Mouse (Mus musculus) heart, adult 11 months (tissue): Measurements from ENCODE around the gene Smarcd3.
"Not testable (repeated sequence)": the region's sequence is repeated elsewhere in the genome, so short reads cannot be mapped to it uniquely, and the experiment has no call there.

Source experiments
- DNase-seq: peaks from one replicate; pipeline ENCODE4 v3.0.0; 2022

Gene Smarcd3

DNA sequence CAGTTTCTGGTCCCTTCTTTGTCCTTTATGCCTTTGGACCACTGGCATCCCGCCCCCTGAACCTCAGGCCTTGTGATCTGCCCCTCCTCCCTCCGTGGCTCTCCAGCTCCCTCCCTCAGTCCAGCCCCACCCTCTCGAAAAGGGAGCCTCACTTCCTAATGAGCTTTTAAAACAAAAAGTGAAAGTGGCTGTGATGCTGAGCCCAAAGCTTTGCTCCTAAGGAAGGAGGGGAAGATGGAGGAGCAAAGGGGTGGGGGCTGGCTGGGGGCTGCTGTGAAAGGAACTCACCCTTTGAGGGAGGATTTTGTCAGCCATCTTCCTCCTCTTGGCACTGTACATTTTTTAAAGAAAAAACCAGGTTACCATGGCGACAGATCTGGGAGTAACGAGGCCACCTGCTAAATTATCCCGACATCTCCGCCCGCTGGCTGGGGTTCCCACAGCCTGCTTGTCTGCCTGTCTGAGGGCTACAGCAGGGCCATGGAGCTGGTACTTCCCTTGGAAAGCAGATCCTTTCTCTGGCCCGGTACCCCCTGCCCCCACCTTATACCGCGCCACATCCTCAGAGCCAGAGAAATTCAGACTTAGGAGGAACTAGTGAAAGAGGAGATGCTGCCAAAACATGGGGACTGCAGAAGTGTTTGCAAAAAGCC, 27.6 kb downstream of the Smarcd3 start:
- peak; percentile 97 for DNase-seq

- DNase-seq = peak; percentile 92
Observed at GRCm38 (mm10) chr5:24595786-24596380, 28.3 kb downstream of the Smarcd3 start.

DNA sequence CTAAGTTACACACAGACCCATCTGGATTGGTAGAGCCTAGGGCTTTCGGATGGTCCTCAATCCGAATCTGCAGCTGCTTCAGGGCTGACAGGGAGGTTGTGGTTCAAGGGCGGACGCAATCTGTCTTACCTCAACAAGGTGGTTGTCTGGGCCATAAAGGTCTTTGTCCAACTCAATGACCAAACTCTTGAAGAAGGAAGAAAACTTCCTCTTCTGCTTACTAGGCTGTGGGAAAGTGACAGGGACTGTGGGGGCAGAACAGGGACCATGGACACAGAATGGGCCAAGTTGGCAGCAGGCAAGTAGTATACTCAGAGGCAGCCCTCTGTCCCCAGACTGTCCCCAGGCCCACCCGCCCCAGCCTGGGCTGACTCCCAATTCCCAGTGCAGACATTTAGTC, 28.9 kb downstream of the Smarcd3 start:
- DNase-seq = peak; percentile 90

- peak; percentile 85 for DNase-seq
Observed at GRCm38 (mm10) chr5:24594346-24594745, 29.9 kb downstream of the Smarcd3 start.

GRCm38 (mm10) chr5:24593928-24594327, 30.3 kb downstream of the Smarcd3 start:
- peak; percentile 89 for DNase-seq

DNA sequence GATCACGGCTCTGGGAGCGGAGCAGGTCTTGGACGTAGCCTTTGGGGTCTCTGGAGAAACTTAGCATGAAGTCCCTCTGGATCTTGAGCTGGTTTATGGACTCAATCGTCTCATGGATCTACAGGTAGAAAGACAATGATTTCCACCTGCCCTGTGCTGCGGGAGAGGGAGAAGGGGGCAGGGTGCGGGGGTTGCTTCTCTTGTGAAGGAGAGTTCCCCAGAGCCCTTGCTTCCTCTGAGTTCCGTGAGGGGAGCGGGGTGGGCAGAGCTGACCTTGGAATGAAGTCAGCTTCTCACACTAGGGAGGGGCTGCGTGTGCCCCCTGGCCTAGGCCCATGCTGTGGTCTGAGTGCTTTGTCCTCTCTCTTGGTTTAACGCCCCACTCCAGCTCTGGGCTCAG, 31.0 kb downstream of the Smarcd3 start:
- DNase-seq = peak; percentile 89

GRCm38 (mm10) chr5:24592471-24593160, 31.6 kb downstream of the Smarcd3 start:
- DNase-seq = peak; percentile 93

DNA sequence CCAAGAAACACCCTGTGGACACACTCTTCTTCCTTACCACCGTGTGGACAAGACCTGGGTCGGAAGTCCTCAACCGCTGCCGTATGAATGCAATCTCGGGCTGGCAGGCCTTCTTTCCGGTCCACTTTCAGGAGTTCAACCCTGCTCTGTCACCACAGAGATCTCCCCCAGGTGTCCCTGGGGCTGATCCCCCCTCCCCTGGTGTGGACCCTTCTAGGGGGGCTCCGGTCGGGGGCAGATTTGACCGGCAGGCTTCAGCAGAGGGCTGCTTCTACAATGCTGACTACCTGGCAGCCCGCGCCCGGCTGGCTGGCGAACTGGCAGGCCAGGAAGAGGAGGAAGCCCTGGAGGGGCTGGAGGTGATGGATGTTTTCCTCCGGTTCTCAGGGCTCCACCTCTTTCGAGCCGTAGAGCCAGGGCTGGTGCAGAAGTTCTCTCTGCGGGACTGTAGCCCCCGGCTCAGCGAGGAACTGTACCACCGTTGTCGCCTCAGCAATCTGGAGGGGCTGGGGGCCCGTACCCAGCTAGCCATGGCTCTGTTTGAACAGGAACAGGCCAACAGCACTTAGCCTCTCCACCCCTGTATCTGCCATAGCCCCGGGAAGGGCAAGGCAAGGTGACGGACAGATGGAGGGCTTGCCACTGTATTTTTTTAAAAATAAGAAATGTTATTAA, 32.3 kb downstream of the Smarcd3 start:
- DNase-seq = peak; percentile 92

DNA sequence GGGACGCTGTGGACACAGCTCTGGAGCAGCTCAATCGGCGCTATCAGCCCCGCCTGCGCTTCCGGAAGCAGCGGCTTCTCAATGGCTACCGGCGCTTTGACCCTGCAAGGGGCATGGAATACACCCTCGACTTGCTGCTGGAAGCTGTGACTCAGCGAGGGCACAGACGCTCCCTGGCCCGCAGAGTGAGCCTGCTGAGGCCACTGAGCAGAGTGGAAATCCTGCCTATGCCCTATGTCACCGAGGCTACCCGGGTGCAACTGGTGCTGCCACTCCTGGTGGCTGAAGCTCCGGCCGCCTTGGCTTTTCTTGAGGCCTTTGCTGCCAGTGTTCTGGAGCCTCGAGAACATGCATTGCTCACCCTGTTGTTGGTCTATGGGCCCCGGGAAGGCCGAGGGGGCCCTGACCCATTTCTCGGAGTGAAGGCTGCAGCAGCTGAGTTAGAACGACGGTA, 32.9 kb downstream of the Smarcd3 start:
- DNase-seq = peak; percentile 94

DNA sequence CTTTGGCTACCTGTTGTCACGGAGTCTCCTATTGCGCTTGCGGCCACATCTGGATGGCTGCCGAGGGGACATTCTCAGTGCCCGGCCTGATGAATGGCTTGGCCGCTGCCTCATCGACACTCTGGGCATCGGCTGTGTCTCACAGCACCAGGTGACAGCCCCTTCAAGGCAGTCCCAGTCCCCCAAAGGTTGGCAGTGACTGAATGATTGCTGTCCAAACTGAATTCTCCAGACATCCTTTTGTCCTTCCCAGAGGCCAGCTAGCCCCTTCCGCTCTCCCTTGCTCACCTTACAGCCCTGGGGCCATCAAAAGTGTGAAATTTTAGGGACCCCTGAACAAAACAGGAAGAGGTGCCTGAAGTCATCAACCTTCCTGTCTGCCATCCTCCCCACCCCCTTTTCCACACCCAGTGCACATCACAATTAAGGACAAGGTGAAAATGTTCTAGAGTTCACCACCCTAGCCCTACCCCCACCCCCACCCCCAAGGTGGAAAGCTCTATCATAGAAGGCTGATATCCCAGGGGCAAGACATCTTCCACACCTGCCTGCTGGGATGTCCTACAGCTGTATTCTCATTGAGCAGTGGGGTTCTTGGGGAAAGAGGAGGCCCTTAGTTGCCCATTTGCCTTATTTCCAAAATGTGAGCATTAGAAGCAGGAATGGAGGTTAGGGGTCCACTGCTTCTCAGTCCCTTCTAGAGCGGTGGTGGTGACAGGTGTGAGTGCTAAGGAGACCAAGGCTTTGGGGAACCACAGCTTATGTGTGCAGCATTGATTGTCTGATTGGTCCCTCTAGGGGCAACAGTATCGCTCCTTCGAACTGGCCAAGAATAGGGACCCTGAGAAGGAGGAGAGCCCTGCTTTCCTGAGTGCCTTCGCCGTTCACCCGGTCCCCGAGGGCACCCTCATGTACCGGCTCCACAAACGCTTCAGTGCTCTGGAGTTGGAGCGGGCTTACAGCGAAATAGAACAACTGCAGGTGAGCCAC, 34.4 kb downstream of the Smarcd3 start:
- peak; percentile 87 for DNase-seq

DNA sequence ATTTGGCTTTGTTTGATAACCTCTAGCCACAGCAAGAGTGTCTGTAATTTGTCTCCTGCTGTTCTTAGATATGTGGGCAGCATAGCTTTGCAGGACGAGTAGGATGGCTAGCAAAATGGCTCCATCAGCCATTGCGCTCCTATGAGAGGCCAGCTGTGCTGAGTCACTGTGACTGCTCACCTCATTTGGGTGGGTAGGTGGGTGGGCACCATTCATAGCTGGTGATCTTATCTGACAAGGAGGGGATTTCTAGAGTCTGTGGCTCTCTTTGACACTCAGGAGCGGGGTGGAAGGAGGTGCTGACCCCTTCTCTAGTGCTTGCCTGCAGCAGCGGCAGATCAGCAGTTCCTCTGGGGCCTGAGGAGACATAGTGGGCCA, 37.0 kb downstream of the Smarcd3 start:
- DNase-seq = peak; percentile 91

- peak; percentile 99 for DNase-seq
Observed at GRCm38 (mm10) chr5:24586547-24587199, 37.5 kb downstream of the Smarcd3 start, which contains the start of gene Chpf2. Chpf2 (plus strand) TSS chr5:24586741.

DNA sequence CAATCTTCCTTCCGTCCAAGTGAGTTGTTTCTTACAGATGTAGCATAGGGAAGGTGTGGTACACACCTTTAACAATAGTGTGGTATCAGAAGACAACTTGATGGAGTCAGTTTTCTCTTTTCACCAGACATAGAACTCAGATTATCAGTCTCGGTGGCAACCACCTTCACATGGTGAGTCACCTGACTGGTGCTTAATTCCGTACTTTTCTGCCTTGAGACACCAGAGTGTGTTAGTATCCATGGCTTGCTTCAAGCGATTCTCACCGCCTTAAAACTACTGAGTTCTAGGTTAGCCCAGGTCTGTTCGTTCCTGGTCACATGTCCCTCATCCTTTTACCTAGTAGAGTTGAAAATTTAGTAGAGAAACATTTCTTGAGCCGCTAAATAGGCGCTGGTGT, 38.1 kb downstream of the Smarcd3 start:
- no peak for DNase-seq

DNA sequence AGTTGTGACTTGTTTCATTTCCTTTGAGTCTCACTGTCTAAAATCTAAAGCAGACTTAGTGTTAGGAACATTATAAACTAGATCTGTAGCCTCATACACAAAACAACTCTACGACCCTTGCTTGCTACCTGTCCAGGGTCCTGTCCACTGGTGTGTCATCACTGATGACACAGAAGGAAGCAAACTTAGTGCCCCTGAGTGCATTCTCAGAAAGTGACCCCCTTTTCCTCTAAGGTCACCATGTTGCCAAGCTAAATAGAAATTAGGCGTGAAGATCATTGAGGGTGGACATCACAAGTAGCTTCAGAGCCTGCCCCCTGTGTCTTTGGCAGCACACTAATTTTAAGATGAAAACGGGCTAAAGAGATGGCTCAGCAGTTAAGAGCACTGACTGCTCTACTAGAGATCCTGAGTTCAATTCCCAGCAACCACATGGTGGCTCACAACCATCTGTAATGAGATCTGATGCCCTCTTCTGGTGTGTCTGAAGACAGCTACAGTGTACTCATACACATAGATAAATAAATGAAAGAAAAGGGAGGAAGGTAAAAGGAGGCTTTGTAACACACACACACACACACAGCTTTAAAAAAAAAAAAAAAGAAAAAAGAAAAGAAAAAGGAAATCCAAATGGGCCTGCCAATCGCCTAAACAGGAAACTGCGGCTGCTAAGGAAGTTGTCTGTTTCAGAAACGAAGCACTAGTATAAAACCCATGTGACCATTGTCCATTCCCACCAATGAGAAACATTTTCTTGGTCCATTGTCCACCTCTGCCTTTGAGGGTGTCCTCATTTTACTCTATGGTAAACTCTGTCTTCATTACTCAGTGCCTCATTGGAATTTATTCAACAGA, 45.9 kb downstream of the Smarcd3 start:
- peak; percentile 91 for DNase-seq

DNA sequence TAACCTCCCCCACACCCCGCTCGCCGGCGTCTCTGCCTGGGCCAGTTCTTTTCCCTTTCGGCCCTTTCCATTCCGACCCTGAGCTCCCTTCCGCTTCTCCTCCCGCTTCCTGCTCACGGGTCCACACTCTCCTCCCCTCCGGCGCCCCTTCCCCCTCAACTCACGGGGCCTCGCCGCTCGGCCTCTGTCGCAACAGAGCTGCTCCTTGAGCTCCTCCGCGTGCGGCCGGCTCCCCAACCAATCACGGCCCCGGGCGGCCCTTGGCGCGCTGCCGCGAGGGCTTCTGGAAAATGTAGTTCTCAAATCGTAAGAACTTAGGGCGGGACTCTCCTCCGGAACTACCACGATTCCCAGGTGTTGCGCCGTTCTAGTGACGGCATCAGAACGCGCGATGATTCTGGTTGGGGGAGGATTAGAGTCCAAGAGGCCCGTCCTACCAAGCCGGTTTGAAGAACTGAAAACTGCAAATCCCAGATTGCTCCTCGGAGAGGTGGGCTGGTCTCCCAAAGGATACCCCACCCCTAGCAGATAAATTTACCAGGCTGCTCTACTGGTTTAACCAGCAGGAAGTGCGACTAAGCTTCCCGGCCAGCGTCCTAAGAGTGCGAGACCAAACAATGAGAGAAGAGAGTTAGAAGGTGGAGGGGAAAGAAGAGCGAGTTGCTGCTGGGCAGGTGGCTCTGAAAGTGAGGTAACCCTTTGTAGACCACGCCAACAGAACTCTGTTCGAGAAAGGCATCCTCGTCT, 46.9 kb downstream of the Smarcd3 start, which contains the start of gene Abcf2:
Gene Abcf2, minus strand, starts transcription at position 285 of the 747 bp plus-strand sequence.
- DNase-seq = peak; percentile 100

DNA sequence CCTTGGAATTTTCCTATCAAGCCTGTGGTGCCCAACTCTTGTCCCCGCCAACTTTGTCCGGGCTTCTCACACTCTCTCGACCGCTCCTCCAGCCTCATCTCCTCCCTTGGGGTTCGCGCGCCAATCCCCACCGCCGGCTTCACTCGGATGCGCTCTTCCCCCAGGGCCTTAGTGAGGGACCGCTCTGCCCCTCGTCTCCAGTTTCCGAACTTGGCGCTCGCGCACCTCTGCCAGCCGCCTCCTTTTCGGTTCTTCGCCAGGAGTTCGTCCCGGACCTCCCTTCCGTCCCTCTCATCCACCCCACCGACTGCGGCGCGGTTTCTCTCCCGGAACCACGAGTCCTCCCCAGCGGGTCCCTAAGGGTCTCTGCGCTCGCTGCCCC, 47.4 kb downstream of the Smarcd3 start:
- DNase-seq = no peak

DNA sequence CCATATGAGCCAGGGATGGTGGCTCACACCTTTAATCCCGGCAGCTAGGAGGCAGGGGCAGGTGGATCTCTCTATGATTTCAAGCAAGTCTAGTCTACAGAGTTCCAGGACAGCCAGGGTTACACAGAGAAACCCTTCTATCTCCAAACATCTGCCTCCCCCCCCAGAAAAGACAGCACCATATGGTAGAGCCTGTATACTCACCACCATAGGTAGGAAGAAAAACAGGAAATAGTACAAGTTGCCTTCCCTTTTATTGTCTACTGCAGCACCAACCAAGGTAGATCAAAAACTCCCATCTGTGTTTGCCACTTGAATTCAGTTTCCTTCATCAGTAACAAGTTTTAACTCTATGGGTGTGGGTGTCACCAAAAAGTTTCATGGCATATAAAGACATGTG, 48.3 kb downstream of the Smarcd3 start:
- DNase-seq = no peak

- no peak for DNase-seq
Observed at GRCm38 (mm10) chr5:24556709-24557108, 67.5 kb downstream of the Smarcd3 start, which contains the start of gene 4931409K22Rik. 4931409K22Rik (minus strand) TSS chr5:24556809.

DNA sequence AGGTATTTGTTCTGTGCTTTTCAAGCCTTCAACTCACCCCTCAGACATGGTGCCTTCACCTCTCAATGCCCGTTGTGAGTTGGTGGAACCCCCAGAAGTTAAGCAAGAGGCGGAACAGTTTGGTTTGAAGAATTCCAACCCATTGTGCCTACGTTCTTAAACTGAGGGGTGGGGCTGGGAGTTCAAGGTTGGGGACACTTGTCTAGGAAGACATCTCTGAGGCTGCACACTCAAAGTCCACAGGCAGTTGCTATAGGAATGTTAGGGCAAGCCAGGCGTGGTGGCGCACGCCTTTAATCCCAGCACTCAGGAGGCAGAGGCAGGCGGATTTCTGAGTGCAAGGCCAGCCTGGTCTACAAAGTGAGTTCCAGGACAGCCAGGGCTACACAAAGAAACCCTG, 68.9 kb downstream of the Smarcd3 start:
- DNase-seq = not testable (repeated sequence)
